In the genomic region with DNA sequence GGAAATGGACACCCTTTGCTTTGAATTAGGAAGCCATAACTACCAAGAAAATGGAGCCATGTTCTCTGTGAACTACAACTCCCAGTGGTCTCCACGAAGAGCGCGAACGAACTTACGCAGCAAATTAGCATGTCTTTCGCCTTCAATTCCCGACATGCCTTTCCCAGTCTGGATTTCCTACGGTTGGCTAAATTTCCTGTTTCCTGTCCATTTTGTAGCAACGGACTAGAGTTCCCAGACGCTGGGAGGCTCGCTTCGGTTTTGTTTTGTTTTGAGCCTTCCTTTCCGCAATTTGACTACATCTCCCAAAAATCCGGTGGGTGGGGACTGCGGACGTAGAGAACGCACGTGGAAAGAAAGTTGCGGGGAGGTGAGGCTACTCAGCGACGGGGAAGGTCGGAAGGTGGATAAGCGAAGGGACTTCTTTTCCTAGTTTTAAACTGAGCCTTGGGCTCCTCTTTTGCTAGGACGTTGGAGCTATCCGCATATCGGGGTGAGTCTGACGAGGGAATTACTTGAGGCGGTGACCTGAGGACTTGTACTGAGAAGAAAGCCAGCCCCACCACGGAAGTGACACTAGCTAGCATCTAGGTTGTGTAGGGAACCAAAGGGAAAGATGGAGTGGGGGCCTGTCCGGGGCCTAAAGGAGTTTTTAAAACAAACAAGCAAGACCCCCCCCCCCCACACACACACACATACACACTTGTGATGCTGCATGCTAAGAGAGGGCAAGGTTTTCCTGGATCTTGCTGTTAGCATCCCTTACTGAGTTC, we compare ENCODE assay signal across 1 mouse cellular context.
TF ChIP-seq lines count a peak whose summit lies in the region.

Gene Mrpl24, plus strand, starts transcription at position 171 of the 773 bp plus-strand sequence.

TF ChIP-seq in MEL, 35 proteins besides CTCF, POLR2A, EP300 and RAD21 (continued from another document):
- TF ChIP-seq CHD1 (IDR thresholded peaks at IDR 0.05; ENCODE audit: low read depth, low read length) (no peak), KAT2A (conservative IDR thresholded peaks at IDR 0.05; ENCODE audit: low read depth, low read length) (peak; percentile 78), ZMIZ1 (IDR thresholded peaks at IDR 0.05; ENCODE audit: low read depth, low read length) (no peak; the same call in 1 of the 2 replicates), MYC (IDR thresholded peaks at IDR 0.05; ENCODE audit: low read depth, low read length) (peak; percentile 87), JUND (IDR thresholded peaks at IDR 0.05; ENCODE audit: low read depth, low read length) (no peak), BHLHE40 (IDR thresholded peaks at IDR 0.05; ENCODE audit: borderline replicate concordance, low read depth, low read length) (no peak), ZC3H11A (IDR thresholded peaks at IDR 0.05; ENCODE audit: low read depth, low read length) (no peak)
